Mouse (Mus musculus): ENCODE measurements at regions not wholly inside any gene's neighbourhood (a gene's known extent, or its start where the extent isn't known, plus 50 kb on each side); places are given as distances from the start of the nearest gene placed in this dataset.
"Not testable (repeated sequence)": the region's sequence is repeated elsewhere in the genome, so short reads cannot be mapped to it uniquely, and the experiment has no call there.

- no peak for TF ChIP-seq CTCF (IDR thresholded peaks at IDR 0.05; ENCODE audit: low read depth)
Measured at GRCm38 (mm10) chr9:120233011-120233410, 68.3 kb upstream of the Myrip start.

GRCm38 (mm10) chr9:120235054-120235453 is 66.3 kb upstream of the Myrip start:
- H3K9ac ChIP-seq; H3K36me3 ChIP-seq (ENCODE audit: insufficient read depth); ATAC-seq (ENCODE audit: insufficient read depth); H3K27ac ChIP-seq (ENCODE audit: low read depth); H3K4me1 ChIP-seq (ENCODE audit: insufficient read depth); H3K27me3 ChIP-seq (ENCODE audit: insufficient read depth, low read length); H3K9me3 ChIP-seq (ENCODE audit: low read depth, low read length); H3K4me2 ChIP-seq; H3K4me3 ChIP-seq (ENCODE audit: low read depth, low read length): not testable (repeated sequence)
- DNase-seq = peak; percentile 33
- TF ChIP-seq CTCF (IDR thresholded peaks at IDR 0.05; ENCODE audit: low read depth) = peak; percentile 45
- WGBS = 87% methylated on average over 4 of the region's 4 CpGs

More at GRCm38 (mm10) chr9:120233011-120233410, 68.3 kb upstream of the Myrip start:
- Histone ChIP-seq H3K9me3 (ENCODE audit: low read depth, low read length) (no peaks in the 10 kb centered on the region), H3K27ac (ENCODE audit: low read depth) (no peak overlapping the region), H3K4me1 (ENCODE audit: insufficient read depth) (no peaks in the 10 kb centered on the region), H3K36me3 (ENCODE audit: insufficient read depth) (no peaks in the 10 kb centered on the region), H3K4me3 (ENCODE audit: low read depth, low read length) (no peak overlapping the region), H3K4me2 (no peak overlapping the region), H3K9ac (no peak overlapping the region), H3K27me3 (ENCODE audit: insufficient read depth, low read length) (no peaks in the 10 kb centered on the region)
- no peak for ATAC-seq (ENCODE audit: insufficient read depth)
- DNase-seq = no peak
- 64% methylated on average over 3 of the region's 3 CpGs for WGBS

- DNase-seq = peak; percentile 9
- no peak overlapping the region for H3K4me2 ChIP-seq
- no peaks in the 10 kb centered on the region for H3K36me3 ChIP-seq (ENCODE audit: insufficient read depth)
- H3K4me1 ChIP-seq (ENCODE audit: insufficient read depth) = no peaks in the 10 kb centered on the region
- WGBS = 84% methylated on average over 5 of the region's 5 CpGs
- H3K27ac ChIP-seq (ENCODE audit: low read depth) = no peak overlapping the region
- no peak overlapping the region for H3K4me3 ChIP-seq (ENCODE audit: low read depth, low read length)
- H3K9me3 ChIP-seq (ENCODE audit: low read depth, low read length) = no peaks in the 10 kb centered on the region
- H3K27me3 ChIP-seq (ENCODE audit: insufficient read depth, low read length) = no peaks in the 10 kb centered on the region
- ATAC-seq (ENCODE audit: insufficient read depth) = no peak
- peak; percentile 56 for TF ChIP-seq CTCF (IDR thresholded peaks at IDR 0.05; ENCODE audit: low read depth)
- no peak overlapping the region for H3K9ac ChIP-seq
Measured at GRCm38 (mm10) chr9:120245444-120245843, 55.9 kb upstream of the Myrip start.

- H3K4me2 ChIP-seq = no peak overlapping the region
- no peaks in the 10 kb centered on the region for H3K4me1 ChIP-seq (ENCODE audit: insufficient read depth)
- no peaks in the 10 kb centered on the region for H3K9me3 ChIP-seq (ENCODE audit: low read depth, low read length)
- H3K4me3 ChIP-seq (ENCODE audit: low read depth, low read length) = no peak overlapping the region
- no peak for ATAC-seq (ENCODE audit: insufficient read depth)
- no peak overlapping the region for H3K9ac ChIP-seq
- no peaks in the 10 kb centered on the region for H3K36me3 ChIP-seq (ENCODE audit: insufficient read depth)
- no peak for TF ChIP-seq CTCF (IDR thresholded peaks at IDR 0.05; ENCODE audit: low read depth)
- H3K27ac ChIP-seq (ENCODE audit: low read depth) = no peak overlapping the region
- no peaks in the 10 kb centered on the region for H3K27me3 ChIP-seq (ENCODE audit: insufficient read depth, low read length)
- no peak for DNase-seq
- WGBS = 85% methylated on average over 3 of the region's 3 CpGs
Measured at GRCm38 (mm10) chr9:120248728-120249127, 52.6 kb upstream of the Myrip start.
